Comparison of ENCODE assay signal across 23 mouse cellular contexts in genomic region chr2:115694386-115694785, GRCm38 (mm10).
DNase-seq lines count a peak whose midpoint lies in the region; ATAC-seq and TF ChIP-seq lines count a peak whose summit lies in the region.
"Had no signal": no experiment of that assay in that cellular context is flagged by ENCODE, and none has a peak within 500 bp of the region (broad histone marks: within the 10 kb centered on the region; RNA-seq: fewer than 3 reads in every experiment).

No protein-coding gene starts in this region.

- H3K4me1 ChIP-seq in forebrain, embryonic 12.5 days, result no peaks in the 10 kb centered on the region
- no peaks in the 10 kb centered on the region for H3K4me1 ChIP-seq in forebrain, embryonic 14.5 days (ENCODE audit: control insufficient read depth, insufficient read depth, low read length)
- no peaks in the 10 kb centered on the region for H3K4me1 ChIP-seq in hindbrain, embryonic 16.5 days (ENCODE audit: control insufficient read depth, insufficient read depth, low read depth, low read length)
- H3K4me1 ChIP-seq: embryonic facial prominence, embryonic 12.5 days; embryonic facial prominence, embryonic 15.5 days; forebrain, embryonic 10.5 days; forebrain, embryonic 13.5 days had no signal

- 0 out of 2 replicates have a peak, but pooled peaks cover 3% of the 10 kb centered on the region for H3K36me3 ChIP-seq in forebrain, embryonic 12.5 days (replicated peaks)
- no peaks in the 10 kb centered on the region for H3K36me3 ChIP-seq in forebrain, embryonic 14.5 days (ENCODE audit: control insufficient read depth, insufficient read depth, low read length)
- H3K36me3 ChIP-seq in hindbrain, embryonic 16.5 days (ENCODE audit: control insufficient read depth, insufficient read depth, low read length), result no peaks in the 10 kb centered on the region
- H3K36me3 ChIP-seq: embryonic facial prominence, embryonic 12.5 days; embryonic facial prominence, embryonic 15.5 days; forebrain, embryonic 10.5 days had no signal

- TF ChIP-seq POLR2A in brain, embryonic 14.5 days (IDR thresholded peaks at IDR 0.05; ENCODE audit: borderline replicate concordance, extremely low read depth, insufficient read depth, insufficient read length, poor library complexity, severe bottlenecking), result no peak

- 88% methylated on average over 6 of the region's 6 CpGs for WGBS in forebrain, embryonic 12.5 days
- 84% methylated on average over 6 of the region's 6 CpGs for WGBS in forebrain, embryonic 14.5 days
- 83% methylated on average over 6 of the region's 6 CpGs for WGBS in hindbrain, embryonic 16.5 days

- no peaks in the 10 kb centered on the region for H3K9me3 ChIP-seq in forebrain, embryonic 12.5 days
- H3K9me3 ChIP-seq in forebrain, embryonic 14.5 days (replicated peaks; ENCODE audit: control insufficient read depth, low read length), result no peaks in the 10 kb centered on the region
- no peaks in the 10 kb centered on the region for H3K9me3 ChIP-seq in hindbrain, embryonic 16.5 days (ENCODE audit: control insufficient read depth, low read length)
- H3K9me3 ChIP-seq: embryonic facial prominence, embryonic 12.5 days; embryonic facial prominence, embryonic 15.5 days; forebrain, embryonic 10.5 days; forebrain, embryonic 13.5 days had no signal

- no peak for DNase-seq in forebrain, embryonic 14.5 days (ENCODE audit: low spot score)
- no peak for DNase-seq in layer of hippocampus, adult 2 months (ENCODE audit: low spot score in 2 of 2)
- no peak for DNase-seq in layer of hippocampus, adult 9-11 months
- peak; percentile 30 for DNase-seq in brain, embryonic 14.5 days (ENCODE audit: low read depth)
- peak; percentile 21 for DNase-seq in telencephalon, adult 2 months (ENCODE audit: low read depth, low spot score)
- DNase-seq in natural killer cell, adult 2 months (ENCODE audit: low spot score in 2 of 2), result no peak
- DNase-seq: adrenal gland, adult 2 months; adrenal gland, postnatal 10 days; adrenal gland, postnatal 25 days; cerebellum, adult 11 months; cerebellum, adult 18-20 months; cerebellum, adult 8-10 months; cerebellum, adult 9-11 months; cerebellum, postnatal 36 days; embryo, embryonic 11 days had no signal

- H3K27ac ChIP-seq in forebrain, embryonic 12.5 days, result no peak overlapping the region; the same call in 1 of the 2 replicates
- no peak overlapping the region for H3K27ac ChIP-seq in forebrain, embryonic 14.5 days (ENCODE audit: low read depth, low read length)
- 0 out of 2 replicates have a peak overlapping the region, but pooled peaks have one; percentile 33 for H3K27ac ChIP-seq in layer of hippocampus, adult 2 months
- no peak overlapping the region for H3K27ac ChIP-seq in hindbrain, embryonic 16.5 days (ENCODE audit: low read depth, low read length)
- H3K27ac ChIP-seq: embryonic facial prominence, embryonic 12.5 days; embryonic facial prominence, embryonic 15.5 days; forebrain, embryonic 10.5 days; forebrain, embryonic 13.5 days had no signal

- no peak overlapping the region for H3K9ac ChIP-seq in forebrain, embryonic 12.5 days
- no peak overlapping the region for H3K9ac ChIP-seq in forebrain, embryonic 14.5 days (ENCODE audit: low read length)
- H3K9ac ChIP-seq in hindbrain, embryonic 16.5 days (ENCODE audit: low read depth, low read length), result no peak overlapping the region
- H3K9ac ChIP-seq: embryonic facial prominence, embryonic 12.5 days; embryonic facial prominence, embryonic 15.5 days; forebrain, embryonic 13.5 days had no signal

- 0 out of 2 replicates have a peak, but pooled peaks have one; percentile 39 for ATAC-seq in forebrain, embryonic 12.5 days (ENCODE audit: low FRiP score)
- ATAC-seq in forebrain, embryonic 14.5 days, result no peak
- ATAC-seq in hindbrain, embryonic 16.5 days, result no peak
- ATAC-seq: forebrain, embryonic 13.5 days; forebrain, embryonic 16.5 days had no signal

- no peak overlapping the region for H3K4me2 ChIP-seq in forebrain, embryonic 12.5 days
- H3K4me2 ChIP-seq in forebrain, embryonic 14.5 days (ENCODE audit: low read length), result no peak overlapping the region
- no peak overlapping the region for H3K4me2 ChIP-seq in hindbrain, embryonic 16.5 days (ENCODE audit: low read length)
- H3K4me2 ChIP-seq: embryonic facial prominence, embryonic 12.5 days; embryonic facial prominence, embryonic 15.5 days; forebrain, embryonic 13.5 days had no signal

- no peak for TF ChIP-seq CTCF in layer of hippocampus, adult 2 months (conservative IDR thresholded peaks at IDR 0.05)
- TF ChIP-seq CTCF in brain, embryonic 14.5 days (IDR thresholded peaks at IDR 0.05; ENCODE audit: borderline replicate concordance, extremely low read depth, insufficient read depth, insufficient read length), result no peak

- no peaks in the 10 kb centered on the region for H3K27me3 ChIP-seq in forebrain, embryonic 12.5 days
- H3K27me3 ChIP-seq in forebrain, embryonic 14.5 days (replicated peaks; ENCODE audit: control insufficient read depth, insufficient read depth, low read length), result no peaks in the 10 kb centered on the region
- H3K27me3 ChIP-seq in hindbrain, embryonic 16.5 days (replicated peaks; ENCODE audit: control insufficient read depth, insufficient read depth, low read length), result no peaks in the 10 kb centered on the region
- H3K27me3 ChIP-seq: embryonic facial prominence, embryonic 12.5 days; embryonic facial prominence, embryonic 15.5 days; forebrain, embryonic 13.5 days had no signal

- no peak overlapping the region for H3K4me3 ChIP-seq in forebrain, embryonic 12.5 days (replicated peaks)
- H3K4me3 ChIP-seq in forebrain, embryonic 14.5 days (ENCODE audit: low read depth, low read length), result no peak overlapping the region
- H3K4me3 ChIP-seq in layer of hippocampus, adult 2 months, result no peak overlapping the region
- H3K4me3 ChIP-seq in hindbrain, embryonic 16.5 days (ENCODE audit: low read length), result no peak overlapping the region
- H3K4me3 ChIP-seq: embryonic facial prominence, embryonic 12.5 days; embryonic facial prominence, embryonic 15.5 days; erythroblast, embryonic 14.5 days; forebrain, embryonic 10.5 days; forebrain, embryonic 13.5 days had no signal

Comparison
In these comparisons a context has a peak if more than half of its experiments do, and no peak if none do; other contexts are left out.
1. DNase-seq: peak in brain, embryonic 14.5 days (single experiment) and telencephalon, adult 2 months (single experiment); none in forebrain, embryonic 14.5 days (single experiment), layer of hippocampus, adult 2 months (0 of 2), layer of hippocampus, adult 9-11 months (single experiment) and natural killer cell, adult 2 months (0 of 2).